Mouse (Mus musculus): ENCODE results near the gene Pcsk6.

DNA sequence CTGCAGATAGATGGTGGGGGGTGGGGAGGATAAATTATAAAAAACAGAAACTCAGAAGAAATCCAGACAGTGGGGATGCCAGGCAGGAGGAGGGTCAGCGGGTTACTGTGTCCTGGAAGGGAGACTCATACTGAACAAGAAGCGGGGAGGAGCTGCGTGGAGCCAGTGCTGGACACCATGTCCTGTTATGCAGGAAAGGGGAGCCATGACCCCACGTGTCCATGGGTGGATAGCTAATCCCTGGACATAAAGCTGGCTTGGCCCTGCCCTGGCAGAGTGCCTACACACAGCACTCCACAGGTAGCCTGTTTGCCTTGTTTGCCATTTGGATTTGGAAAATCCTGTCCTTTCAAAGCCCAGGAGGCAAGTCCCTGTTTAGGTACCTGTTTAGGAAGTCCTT is 186.4 kb downstream of the Pcsk6 start:
- TF ChIP-seq CTCF (IDR thresholded peaks at IDR 0.05; ENCODE audit: control insufficient read depth, insufficient read depth, insufficient read length), result no peak
- no peak for TF ChIP-seq USF1 (IDR thresholded peaks at IDR 0.05; ENCODE audit: low read depth)
- no peak for TF ChIP-seq MAX (IDR thresholded peaks at IDR 0.05)
